Mouse (Mus musculus) thymus, postnatal 4 days (tissue): Measurements from ENCODE around the gene Aacs.

Experiments used
- DNase-seq: peaks from one replicate; pipeline ENCODE4 v3.0.0; 2021

The Aacs gene

GRCm38 (mm10) chr5:125545090-125545489 is 69.5 kb downstream of the Aacs start:
- DNase-seq: no peak

GRCm38 (mm10) chr5:125546293-125546692 is 70.7 kb downstream of the Aacs start:
- DNase-seq: no peak

- DNase-seq: no peak
Measured at GRCm38 (mm10) chr5:125549750-125550489, 74.3 kb downstream of the Aacs start.

- DNase-seq: no peak
Measured at GRCm38 (mm10) chr5:125555732-125556131, 80.1 kb downstream of the Aacs start.

GRCm38 (mm10) chr5:125563492-125563891 is 87.9 kb downstream of the Aacs start:
- no peak for DNase-seq

GRCm38 (mm10) chr5:125565725-125566124 is 90.1 kb downstream of the Aacs start:
- DNase-seq: no peak
